Mouse (Mus musculus) hindlimb bud, embryonic 11.5 days (tissue): ENCODE data around the gene Amer1.
A peak's percentile ranks its signal among the peaks of the same experiment; 100 is the strongest.

Experiments
- DNase-seq: peaks from one replicate; pipeline ENCODE4 v3.0.0-alpha.2; 2012; ENCODE audit warnings: low read depth, low spot score; ENCODE audit errors: extremely low spot score

Gene Amer1

DNA sequence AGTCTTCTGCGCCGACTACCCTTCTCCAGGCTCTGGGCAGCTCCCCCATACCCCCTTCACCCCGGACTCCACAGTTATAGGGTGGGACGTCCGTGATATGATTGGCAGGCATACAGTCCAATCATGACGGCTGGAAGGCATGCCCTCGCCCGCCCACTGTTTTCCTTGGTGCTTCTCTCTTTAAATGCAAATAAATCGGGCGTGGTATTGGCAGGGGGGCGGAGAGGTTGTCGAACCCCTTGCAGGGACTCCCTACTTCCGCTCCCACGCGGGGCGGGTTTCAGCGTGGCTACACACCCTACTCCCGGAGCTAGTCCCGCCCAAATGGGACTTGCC is at the start of gene Amer1:
Amer1 (minus strand) TSS at position 97 of the 336 bp plus-strand sequence.
- peak; percentile 56 for DNase-seq

GRCm38 (mm10) chrX:95457166-95457565 is 12.5 kb upstream of the Amer1 start:
- DNase-seq = no peak

GRCm38 (mm10) chrX:95445866-95446265 is 1.2 kb upstream of the Amer1 start:
- DNase-seq = no peak

DNA sequence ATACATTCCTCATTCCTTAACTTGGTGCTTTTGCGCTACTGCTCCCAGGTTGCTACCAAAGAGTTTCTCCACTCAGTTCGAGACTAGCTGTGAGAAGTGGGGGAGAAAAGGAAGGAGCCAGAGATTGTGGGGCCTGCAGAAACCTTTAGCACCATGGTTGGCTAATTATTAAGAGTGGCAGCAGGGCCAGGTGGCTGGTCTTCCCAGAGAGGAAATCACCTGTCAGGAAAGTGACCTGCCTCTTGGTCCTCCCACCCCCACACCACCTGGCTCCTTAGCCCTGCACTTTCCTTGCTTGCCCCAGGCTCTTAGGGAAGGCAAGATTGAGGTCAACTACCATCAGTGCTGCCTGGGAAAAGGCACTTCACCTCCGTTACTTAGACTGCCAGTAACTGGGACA is 469 bp upstream of the Amer1 start:
- DNase-seq = no peak

GRCm38 (mm10) chrX:95443898-95444775 is 535 bp downstream of the Amer1 start:
- no peak for DNase-seq

- DNase-seq = no peak
Observed at GRCm38 (mm10) chrX:95443390-95443789, 1.3 kb downstream of the Amer1 start.

- DNase-seq = no peak
Observed at GRCm38 (mm10) chrX:95442261-95442660, 2.4 kb downstream of the Amer1 start.

- DNase-seq = no peak
Observed at GRCm38 (mm10) chrX:95441290-95441689, 3.4 kb downstream of the Amer1 start.

DNA sequence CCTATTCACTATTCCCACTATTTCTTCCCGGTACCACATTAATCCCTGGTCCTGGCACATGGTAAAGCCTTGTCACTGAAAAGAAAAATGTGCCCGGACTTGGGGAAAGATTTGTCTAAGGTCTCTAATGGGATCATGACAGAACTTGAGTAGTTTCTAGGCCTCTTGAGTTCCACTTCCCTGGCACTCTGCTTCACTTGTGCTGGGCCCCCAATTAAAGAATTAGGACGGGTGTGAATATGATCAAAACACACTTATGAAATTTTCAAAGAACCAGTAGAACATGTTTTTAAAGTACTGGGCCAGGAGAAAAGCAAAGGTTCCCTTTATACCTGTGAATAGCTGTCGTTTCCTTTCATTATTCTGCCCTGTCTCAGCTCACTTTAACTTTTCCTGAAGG is 6.2 kb downstream of the Amer1 start:
- DNase-seq = no peak

- DNase-seq = no peak
Observed at GRCm38 (mm10) chrX:95437236-95437635, 7.4 kb downstream of the Amer1 start.

GRCm38 (mm10) chrX:95373101-95373500 is 71.6 kb downstream of the Amer1 start:
- DNase-seq = no peak
